Mouse (Mus musculus): ENCODE data around the gene Ifi203. TPM values are rescaled to one million over a fixed set of nuclear protein-coding genes. Genes with fewer than 3 reads are reported as not detected.
A peak's percentile ranks its signal among the peaks of the same experiment; 100 is the strongest.
"Not testable (repeated sequence)": the region's sequence is repeated elsewhere in the genome, so short reads cannot be mapped to it uniquely, and the experiment has no call there.

The Ifi203 gene
- 1 to 10 TPM; 4.7 to 5.7 TPM for total RNA-seq (2021)

DNA sequence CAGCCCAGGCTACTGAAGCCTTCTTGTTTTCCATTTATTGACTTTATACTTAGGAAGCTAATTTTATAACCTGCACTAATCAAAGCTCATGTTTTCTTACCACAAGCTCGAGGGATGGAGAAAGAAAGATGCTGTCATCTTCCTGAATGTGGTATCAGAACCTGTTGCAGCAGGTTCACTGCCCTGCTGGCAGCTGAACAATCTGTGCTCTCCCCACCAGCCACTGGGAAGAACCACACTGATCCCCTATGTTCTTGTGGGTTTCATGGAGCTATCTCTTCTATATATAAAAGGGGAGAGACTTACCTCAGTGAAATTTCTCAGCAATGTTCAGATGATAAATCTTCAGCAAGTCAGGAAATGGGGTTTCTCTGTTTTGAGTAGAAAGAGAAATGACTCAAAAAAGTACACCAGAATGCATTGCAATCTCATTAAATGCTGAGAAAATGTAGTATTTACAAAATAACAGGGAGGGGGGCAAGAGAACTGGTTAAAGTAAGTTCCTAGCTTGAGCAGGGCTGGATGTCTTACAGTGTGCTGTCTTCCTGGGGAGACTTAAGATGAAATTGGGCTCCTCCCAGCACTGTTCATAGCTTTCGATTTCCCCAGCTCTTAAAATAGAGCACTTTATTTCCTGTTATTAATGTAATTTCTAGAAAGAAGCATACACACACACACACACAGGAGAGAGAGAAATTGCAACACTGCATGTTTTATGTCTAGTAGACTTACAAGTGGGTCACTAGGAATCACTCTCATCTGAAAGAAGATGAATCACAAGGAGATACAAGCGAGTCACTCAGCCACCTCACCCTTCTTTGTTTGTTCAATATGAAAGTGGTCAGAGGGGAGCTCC, at the start of gene Ifi203, which contains the start of gene Mndal:
Gene Ifi203, minus strand, starts transcription at position 749 of the 856 bp plus-strand sequence.
Gene Mndal, minus strand, starts transcription at position 568 of the 856 bp plus-strand sequence.
- DNase-seq, result not testable (repeated sequence)

DNA sequence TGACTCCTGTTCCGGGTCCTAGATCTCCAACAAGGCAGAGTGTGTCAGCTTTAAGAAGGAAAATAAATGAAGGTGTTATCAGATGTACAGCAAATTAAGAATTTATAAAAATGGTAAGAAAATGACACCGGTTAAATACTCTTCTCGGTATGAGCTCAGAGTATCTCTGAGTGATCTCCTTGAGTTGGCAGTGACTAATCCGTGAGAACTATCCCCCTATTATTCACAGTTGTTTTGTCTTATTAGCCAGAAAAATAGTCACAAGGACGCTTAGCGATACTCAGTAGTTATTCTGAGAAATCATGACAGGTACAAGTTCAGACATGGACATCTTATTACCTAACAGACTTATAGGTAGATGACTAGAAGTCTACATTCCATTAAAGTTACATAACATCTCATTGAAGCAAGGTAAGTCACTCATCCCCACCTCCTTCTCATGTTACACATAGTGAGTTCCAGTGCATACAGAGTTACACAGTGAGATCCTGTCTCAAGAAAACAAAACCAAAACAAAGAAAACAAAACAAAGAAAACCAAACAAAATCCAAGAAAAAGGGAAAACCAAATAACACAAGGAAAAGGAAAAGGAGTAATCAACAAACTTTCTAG, 40.3 kb upstream of the Ifi203 start, which contains the start of gene Ifi202b:
Gene Ifi202b, minus strand, starts transcription at position 51 of the 612 bp plus-strand sequence.
- DNase-seq, result not testable (repeated sequence)

GRCm38 (mm10) chr1:173981038-173981437, 38.6 kb upstream of the Ifi203 start:
- not testable (repeated sequence) for DNase-seq

DNA sequence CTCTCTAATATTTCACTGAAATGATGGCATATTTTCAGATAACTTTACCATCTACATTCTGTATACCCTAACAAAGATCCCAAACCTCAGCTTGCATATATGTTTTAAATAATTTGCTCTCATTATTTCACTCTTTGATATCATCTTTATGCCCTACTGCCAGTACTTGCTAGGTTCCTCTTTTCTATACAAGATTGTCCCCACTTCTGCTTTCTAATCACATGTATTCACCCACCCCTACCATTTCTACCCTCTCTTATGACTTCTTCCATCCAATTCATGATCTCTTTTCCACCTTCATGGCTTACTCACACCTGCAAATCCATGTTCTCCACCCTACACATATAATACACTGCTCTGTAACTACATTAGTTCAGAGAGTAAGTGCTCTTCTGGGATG, 35.1 kb upstream of the Ifi203 start:
- no peak for DNase-seq

DNA sequence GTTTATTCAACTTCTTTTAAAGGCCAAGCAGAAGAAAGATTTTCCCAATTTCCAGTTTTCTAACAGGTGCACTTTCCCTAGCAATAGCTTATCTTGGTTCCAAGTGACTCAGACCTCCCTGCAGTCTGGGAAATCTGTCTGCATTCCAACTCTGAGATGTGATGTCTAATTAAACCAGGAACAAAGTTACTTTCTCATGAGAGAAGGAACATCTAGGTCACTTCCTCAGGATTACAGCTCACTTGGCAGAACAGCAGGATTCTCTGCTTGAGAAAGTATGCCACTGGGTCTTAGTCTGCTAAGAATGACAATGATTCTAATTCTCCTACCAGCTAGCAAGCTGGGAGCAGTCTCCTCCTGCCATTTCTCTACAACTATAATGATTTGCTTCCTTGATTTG, 30.6 kb upstream of the Ifi203 start:
- no peak for DNase-seq

GRCm38 (mm10) chr1:173961491-173961890, 19.0 kb upstream of the Ifi203 start:
- not testable (repeated sequence) for DNase-seq

- not testable (repeated sequence) for DNase-seq
Observed at GRCm38 (mm10) chr1:173959998-173960397, 17.5 kb upstream of the Ifi203 start.

GRCm38 (mm10) chr1:173955839-173956527, 13.5 kb upstream of the Ifi203 start:
- DNase-seq, result not testable (repeated sequence)

DNA sequence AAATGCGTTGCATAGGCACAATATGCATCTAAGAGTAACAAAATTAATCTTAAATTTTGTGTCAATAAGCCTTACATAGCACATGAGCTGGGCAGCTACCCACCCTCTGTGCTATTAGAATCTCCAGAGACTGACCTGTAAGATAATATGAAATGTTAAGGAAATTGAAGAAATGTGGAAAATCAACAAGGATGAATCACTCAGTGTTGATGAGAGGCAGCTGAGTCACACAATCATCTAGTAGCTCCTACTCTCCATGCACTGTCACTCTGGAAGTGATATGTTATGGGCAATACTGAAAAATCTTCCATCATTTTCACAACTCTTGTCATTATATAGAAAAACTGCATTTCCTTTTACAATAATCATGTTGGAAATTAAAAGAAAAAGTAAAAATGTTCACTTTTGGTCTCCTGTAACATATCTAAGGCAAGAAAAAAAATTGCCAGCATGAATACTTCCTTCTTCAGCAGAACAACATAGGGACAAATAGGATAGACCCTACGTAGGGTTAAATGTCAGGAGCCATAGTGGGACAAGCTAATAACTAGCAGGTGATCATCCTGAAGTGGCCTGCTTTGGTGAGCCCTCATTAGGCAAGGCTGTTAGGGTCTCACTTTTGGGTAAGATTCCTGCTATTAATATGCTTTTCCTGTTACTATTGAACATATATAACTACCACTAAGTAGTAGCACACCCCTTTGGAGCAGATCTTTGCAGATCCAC, 12.8 kb upstream of the Ifi203 start:
- DNase-seq, result no peak

- no peak for DNase-seq
Observed at GRCm38 (mm10) chr1:173953563-173953962, 11.1 kb upstream of the Ifi203 start.

- not testable (repeated sequence) for DNase-seq
Observed at GRCm38 (mm10) chr1:173949044-173949443, 6.6 kb upstream of the Ifi203 start.

- not testable (repeated sequence) for DNase-seq
Observed at GRCm38 (mm10) chr1:173942780-173943066, 251 bp upstream of the Ifi203 start.

DNA sequence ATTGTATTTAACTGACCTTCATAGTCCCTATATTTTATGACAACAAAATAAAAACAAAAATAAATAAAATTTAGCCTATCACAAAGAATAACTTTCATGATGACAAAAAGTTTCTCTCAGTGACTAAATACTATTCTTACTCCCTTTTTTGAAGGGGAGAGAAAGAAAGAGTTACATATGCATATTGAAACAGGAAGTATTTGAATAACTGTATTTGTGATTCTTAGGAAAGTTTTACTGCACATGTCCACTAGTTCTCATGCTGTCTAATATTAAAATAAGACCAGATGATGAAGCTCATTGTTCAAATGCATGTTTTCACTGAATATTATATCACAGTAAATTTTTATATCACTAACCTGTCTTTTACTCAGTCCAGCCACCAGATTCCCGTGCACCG, 950 bp downstream of the Ifi203 start:
- DNase-seq, result not testable (repeated sequence)

GRCm38 (mm10) chr1:173919279-173919678, 23.2 kb downstream of the Ifi203 start:
- DNase-seq, result not testable (repeated sequence)

GRCm38 (mm10) chr1:173914559-173914958, 27.9 kb downstream of the Ifi203 start:
- DNase-seq, result no peak

GRCm38 (mm10) chr1:173913256-173913791, 29.1 kb downstream of the Ifi203 start:
- not testable (repeated sequence) for DNase-seq

DNA sequence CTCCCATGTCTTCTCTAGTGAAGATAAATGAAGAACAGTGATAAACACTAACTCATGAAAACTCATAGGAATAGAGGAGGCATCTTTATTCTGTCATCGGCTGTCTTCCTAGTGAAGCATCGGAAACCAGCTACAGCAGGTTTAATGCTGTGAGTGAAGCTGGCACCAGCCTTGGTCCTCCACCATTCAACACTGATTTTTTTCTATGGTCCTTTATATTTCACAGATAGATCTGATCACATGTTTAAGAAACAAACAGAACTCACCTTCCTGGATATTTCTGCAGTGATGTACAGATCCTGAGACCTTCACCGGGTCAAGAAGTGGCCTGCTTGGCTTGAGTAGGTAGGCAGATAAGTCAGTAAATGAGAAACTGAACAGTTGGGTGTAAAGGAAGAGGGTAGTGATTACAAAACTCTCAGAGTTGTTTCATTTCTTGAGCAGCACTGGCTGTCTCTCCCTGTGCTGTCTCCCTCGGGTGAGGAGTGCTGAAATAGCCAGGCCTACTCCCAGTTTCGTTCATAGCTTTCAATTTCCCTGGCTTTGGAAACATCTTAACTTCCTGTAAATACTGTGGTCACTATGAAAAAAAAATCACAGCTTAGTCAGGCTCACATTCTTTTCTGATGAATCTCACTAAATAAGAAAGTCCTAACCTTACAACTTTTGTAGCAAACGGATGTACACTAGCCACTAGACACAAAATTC, 29.8 kb downstream of the Ifi203 start, which contains the start of gene Ifi211:
Gene Ifi211, minus strand, starts transcription at position 499 of the 708 bp plus-strand sequence.
- DNase-seq, result peak; percentile 25

DNA sequence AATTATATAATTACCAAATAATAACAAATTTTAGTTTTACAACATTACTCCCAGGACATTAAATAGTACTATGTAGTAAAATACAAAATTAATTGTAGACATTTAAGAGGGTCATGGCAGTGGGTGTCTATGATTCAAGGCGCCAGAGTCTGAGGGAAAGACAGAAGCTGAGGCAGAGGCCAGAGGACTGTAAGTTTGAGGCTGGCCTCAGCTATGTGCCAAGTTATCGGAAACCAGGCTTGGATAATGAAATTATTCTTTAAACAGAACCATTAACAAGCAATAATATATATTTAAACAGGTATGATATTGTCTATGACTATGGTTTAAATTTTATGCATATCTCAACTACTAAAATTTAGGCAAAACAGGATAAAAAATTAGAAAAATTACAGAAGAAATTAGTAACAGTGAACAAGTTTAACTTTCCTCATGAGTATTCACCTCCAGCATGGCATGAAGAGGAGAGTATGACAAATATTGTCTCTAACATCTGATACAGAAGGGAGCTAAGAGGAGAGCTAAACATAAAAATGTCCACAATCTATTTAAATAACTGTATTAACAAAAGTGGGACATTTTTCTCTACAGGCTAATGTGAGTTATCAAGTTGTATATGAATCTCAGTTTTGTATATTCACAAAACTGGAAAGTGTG, 30.5 kb downstream of the Ifi203 start:
- DNase-seq, result no peak

DNA sequence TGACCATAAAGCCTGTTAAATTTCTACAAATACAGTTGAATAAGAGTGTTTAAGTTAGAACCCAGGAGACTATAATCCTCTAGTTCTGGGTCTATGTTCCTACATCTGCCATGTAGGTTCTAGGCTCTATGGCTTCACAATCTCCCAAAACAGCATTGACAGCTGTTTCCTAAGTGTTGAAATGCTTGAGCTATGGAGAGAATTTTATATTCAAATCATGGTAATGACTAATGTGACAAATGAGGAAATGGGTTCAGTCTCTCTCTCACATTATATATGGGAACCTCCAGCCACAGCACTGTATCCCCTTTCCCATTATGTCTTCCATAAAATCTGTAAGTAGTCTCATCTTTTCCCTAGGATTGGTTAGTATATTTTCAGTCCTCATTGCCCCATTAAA, 34.1 kb downstream of the Ifi203 start:
- DNase-seq, result not testable (repeated sequence)

DNA sequence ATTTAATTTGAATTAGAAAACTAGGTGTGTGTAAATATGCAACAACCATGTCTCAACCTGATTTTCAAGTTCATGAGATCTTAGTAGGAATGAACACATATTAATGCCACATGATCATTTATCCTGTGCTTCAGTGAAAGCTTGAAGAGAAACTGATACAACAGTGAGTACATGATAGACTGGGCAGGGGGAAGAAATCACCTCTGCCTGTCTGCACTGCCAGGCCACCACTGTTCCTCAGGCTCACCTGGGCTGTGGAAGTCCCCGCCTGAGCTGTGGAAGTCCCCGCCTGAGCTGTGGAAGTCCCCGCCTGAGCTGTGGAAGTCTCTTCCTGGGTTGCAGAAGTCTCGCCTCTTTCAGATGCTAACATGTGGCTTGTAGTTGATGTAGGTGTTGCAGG, 36.6 kb downstream of the Ifi203 start:
- not testable (repeated sequence) for DNase-seq

GRCm38 (mm10) chr1:173889741-173890140, 52.7 kb downstream of the Ifi203 start:
- DNase-seq, result not testable (repeated sequence)
